Mouse (Mus musculus): ENCODE results near the gene Nrm. TPM values are rescaled to one million over a fixed set of nuclear protein-coding genes. Genes with fewer than 3 reads are reported as not detected.
A peak's percentile ranks its signal among the peaks of the same experiment; 100 is the strongest.

The Nrm gene
- polyA plus RNA-seq, 1 experiment from 2014 or later: 47.7 TPM

GRCm38 (mm10) chr17:35914975-35915374 lies 53.9 kb downstream of the Nrm start:
- Histone ChIP-seq H3K4me1 (ENCODE audit: control insufficient read depth, insufficient read depth, low read length) (peaks cover 9% of the 10 kb centered on the region), H3K27ac (replicated peaks; ENCODE audit: low read depth, low read length) (no peak overlapping the region), H3K9ac (ENCODE audit: low read depth, low read length) (peak overlapping the region; percentile 70; the same call in 1 of the 2 replicates), H3K36me3 (ENCODE audit: control insufficient read depth, insufficient read depth, low read length) (peaks cover 36% of the 10 kb centered on the region), H3K9me3 (ENCODE audit: control insufficient read depth, low read length) (no peaks in the 10 kb centered on the region), H3K4me2 (ENCODE audit: low read depth, low read length) (peak overlapping the region; percentile 77), H3K27me3 (replicated peaks; ENCODE audit: control insufficient read depth, insufficient read depth, low read length) (no peaks in the 10 kb centered on the region), H3K4me3 (ENCODE audit: low read depth, low read length) (peak overlapping the region; percentile 58; the same call in 1 of the 2 replicates)
- 83% methylated on average over 6 of the region's 6 CpGs for WGBS
- no peak for DNase-seq (ENCODE audit: low spot score)
- no peak for ATAC-seq (ENCODE audit: low read depth)

Small RNA genes lying within 50 kb of the gene (microRNA-seq; reads per million reads assigned to microRNA genes)
- 1.00 reads per million for gene Gm28033 (ENCODE audit: borderline number of aligned reads)

Other genes with a start within 250 kb of the Nrm start
- gene Gm9573, start 234.7 kb upstream of the Nrm start, polyA plus RNA-seq (2014; fragmentation: Nextera tagmentation; extraction: Ambion mirVana): 0.04 TPM in 1 of 2 replicates, not detected in the other
- 0.08 TPM in 2 replicates for gene Mucl3, start 217.6 kb upstream of the Nrm start, polyA plus RNA-seq (2014; fragmentation: Nextera tagmentation; extraction: Ambion mirVana)
- 14.2 and 15.1 TPM in 2 replicates for gene Vars2, start 193.7 kb upstream of the Nrm start, polyA plus RNA-seq (2014; fragmentation: Nextera tagmentation; extraction: Ambion mirVana)
- 34.8 and 35.3 TPM in 2 replicates for gene Gtf2h4, start 187.6 kb upstream of the Nrm start, polyA plus RNA-seq (2014; fragmentation: Nextera tagmentation; extraction: Ambion mirVana)
- 50.6 and 54.1 TPM in 2 replicates for gene Ddr1, start 156.7 kb upstream of the Nrm start, polyA plus RNA-seq (2014; fragmentation: Nextera tagmentation; extraction: Ambion mirVana)
- gene Ier3, start 39.6 kb upstream of the Nrm start, polyA plus RNA-seq (2014; fragmentation: Nextera tagmentation; extraction: Ambion mirVana): 10.1 and 10.3 TPM in 2 replicates
- gene Flot1, start 38.1 kb upstream of the Nrm start, polyA plus RNA-seq (2014; fragmentation: Nextera tagmentation; extraction: Ambion mirVana): 49.0 and 49.5 TPM in 2 replicates
- 736 and 832 TPM in 2 replicates for gene Tubb5, start 23.0 kb upstream of the Nrm start, polyA plus RNA-seq (2014; fragmentation: Nextera tagmentation; extraction: Ambion mirVana)
- 10.2 and 14.8 TPM in 2 replicates for gene Mdc1, start 19.8 kb upstream of the Nrm start, polyA plus RNA-seq (2014; fragmentation: Nextera tagmentation; extraction: Ambion mirVana)
- gene Ppp1r18, start 4.3 kb downstream of the Nrm start, polyA plus RNA-seq (2014; fragmentation: Nextera tagmentation; extraction: Ambion mirVana): 25.6 and 27.8 TPM in 2 replicates
- gene Dhx16, start 18.5 kb downstream of the Nrm start, polyA plus RNA-seq (2014; fragmentation: Nextera tagmentation; extraction: Ambion mirVana): 40.2 and 43.4 TPM in 2 replicates
- gene 2310061I04Rik, start 36.1 kb downstream of the Nrm start, polyA plus RNA-seq (2014; fragmentation: Nextera tagmentation; extraction: Ambion mirVana): 20.5 and 21.5 TPM in 2 replicates
- gene Atat1, start 48.8 kb downstream of the Nrm start, polyA plus RNA-seq (2014; fragmentation: Nextera tagmentation; extraction: Ambion mirVana): 48.1 and 53.6 TPM in 2 replicates
- 73.3 and 76.0 TPM in 2 replicates for gene Mrps18b, start 55.1 kb downstream of the Nrm start, polyA plus RNA-seq (2014; fragmentation: Nextera tagmentation; extraction: Ambion mirVana)
- gene Ppp1r10, start 55.1 kb downstream of the Nrm start, polyA plus RNA-seq (2014; fragmentation: Nextera tagmentation; extraction: Ambion mirVana): 29.1 and 32.5 TPM in 2 replicates
- 72.1 and 76.4 TPM in 2 replicates for gene Abcf1, start 108.4 kb downstream of the Nrm start, polyA plus RNA-seq (2014; fragmentation: Nextera tagmentation; extraction: Ambion mirVana)
- gene Gnl1, start 118.5 kb downstream of the Nrm start, polyA plus RNA-seq (2014; fragmentation: Nextera tagmentation; extraction: Ambion mirVana): 39.9 and 46.3 TPM in 2 replicates
- 31.5 and 33.7 TPM in 2 replicates for gene Prr3, start 118.9 kb downstream of the Nrm start, polyA plus RNA-seq (2014; fragmentation: Nextera tagmentation; extraction: Ambion mirVana)
- 2.2 and 2.4 TPM in 2 replicates for gene H2-T24, start 159.2 kb downstream of the Nrm start, polyA plus RNA-seq (2014; fragmentation: Nextera tagmentation; extraction: Ambion mirVana)
- gene H2-T23, start 171.5 kb downstream of the Nrm start, polyA plus RNA-seq (2014; fragmentation: Nextera tagmentation; extraction: Ambion mirVana): 9.6 and 10.1 TPM in 2 replicates
- gene H2-T22, start 181.4 kb downstream of the Nrm start, polyA plus RNA-seq (2014; fragmentation: Nextera tagmentation; extraction: Ambion mirVana): 20.5 and 20.7 TPM in 2 replicates
- not detected in 2 replicates for gene Gm6034, start 181.6 kb downstream of the Nrm start, polyA plus RNA-seq (2014; fragmentation: Nextera tagmentation; extraction: Ambion mirVana)
- not detected in 2 replicates for gene Gm11127, start 197.1 kb downstream of the Nrm start, polyA plus RNA-seq (2014; fragmentation: Nextera tagmentation; extraction: Ambion mirVana)